Mouse (Mus musculus) spleen, postnatal 10 days (tissue): ENCODE measurements around the gene Atad2b.
"Not testable (repeated sequence)": the region's sequence is repeated elsewhere in the genome, so short reads cannot be mapped to it uniquely, and the experiment has no call there.

Source experiments
- DNase-seq, 2 experiments: peaks; one replicate each; pipeline ENCODE4 v3.0.0; 2021 to 2022; ENCODE audit warnings: low spot score in 2 of 2

Gene Atad2b

GRCm38 (mm10) chr12:4910496-4910895 is 6.7 kb upstream of the Atad2b start:
- not testable (repeated sequence) for DNase-seq

- no peak for DNase-seq
Observed at GRCm38 (mm10) chr12:4911716-4912115, 5.4 kb upstream of the Atad2b start.

DNA sequence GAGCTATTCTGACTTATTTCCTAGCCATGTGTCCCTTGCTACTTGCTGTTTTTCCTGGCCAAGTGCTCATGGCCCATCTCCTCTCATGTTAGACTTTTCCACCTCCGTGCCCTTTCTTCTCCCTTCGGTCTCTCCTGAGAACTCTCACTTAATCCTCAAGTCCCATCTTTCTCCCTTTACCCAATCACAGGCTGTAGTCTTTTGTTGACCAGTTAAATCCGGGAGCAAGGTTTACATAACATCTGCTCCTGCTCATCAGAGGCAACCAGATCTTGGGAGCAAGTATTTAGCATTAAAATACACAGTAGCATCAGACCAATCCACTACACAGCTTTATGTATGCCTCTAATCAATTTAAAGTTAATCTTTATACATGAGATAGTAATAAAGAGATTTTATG is 2.7 kb upstream of the Atad2b start:
- no peak for DNase-seq

DNA sequence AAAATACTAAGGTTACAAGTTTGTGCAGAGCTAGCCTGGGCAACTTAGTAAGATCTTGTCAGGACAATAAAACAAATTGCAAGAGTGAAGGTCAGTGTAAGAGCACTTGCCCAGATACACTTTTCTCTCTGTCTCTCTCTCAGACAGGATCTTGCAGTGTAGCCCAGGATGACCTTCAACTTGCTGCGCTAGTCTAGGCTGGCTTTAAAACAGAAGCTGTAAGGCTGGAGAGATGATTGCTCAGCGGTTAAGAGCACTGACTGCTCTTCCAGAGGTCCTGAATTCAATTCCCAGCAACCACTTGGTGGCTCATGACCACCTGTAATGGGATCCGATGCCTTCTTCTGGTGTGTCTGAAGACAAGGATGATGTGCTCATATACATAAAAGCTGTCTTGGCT is 2.2 kb upstream of the Atad2b start:
- no peak for DNase-seq

- DNase-seq: peak; percentile 70 to 85
Observed at GRCm38 (mm10) chr12:4917805-4918591, 845 bp downstream of the Atad2b start.

- DNase-seq: no peak
Observed at GRCm38 (mm10) chr12:4928197-4928596, 11.0 kb downstream of the Atad2b start.

GRCm38 (mm10) chr12:4930820-4931548 is 13.8 kb downstream of the Atad2b start:
- no peak for DNase-seq

GRCm38 (mm10) chr12:4952272-4952671 is 35.1 kb downstream of the Atad2b start:
- DNase-seq: no peak

- no peak for DNase-seq
Observed at GRCm38 (mm10) chr12:4953156-4953555, 36.0 kb downstream of the Atad2b start.

GRCm38 (mm10) chr12:4972939-4973338 is 55.8 kb downstream of the Atad2b start:
- peak; percentile 72 to 90 for DNase-seq

DNA sequence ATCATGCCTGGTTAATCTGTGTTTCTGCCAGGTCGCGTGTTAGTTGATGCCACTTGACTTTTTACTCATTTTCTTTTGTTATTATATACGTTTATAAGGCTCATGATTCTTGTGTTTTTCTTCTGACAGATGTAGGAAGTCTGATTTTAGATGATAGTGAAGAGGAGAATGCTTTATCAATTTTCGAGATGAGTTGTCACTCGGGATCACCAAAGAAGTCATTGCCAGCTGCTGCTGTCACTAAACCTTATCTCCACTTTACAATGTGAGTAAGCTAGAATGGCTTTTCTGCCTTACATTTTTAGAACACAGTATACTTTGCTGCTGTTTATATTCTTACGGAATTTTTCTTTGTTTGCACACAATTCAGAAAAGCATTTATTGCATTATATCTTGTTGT is 61.2 kb downstream of the Atad2b start:
- DNase-seq: no peak

GRCm38 (mm10) chr12:4996981-4997380 is 79.8 kb downstream of the Atad2b start:
- DNase-seq: no peak

DNA sequence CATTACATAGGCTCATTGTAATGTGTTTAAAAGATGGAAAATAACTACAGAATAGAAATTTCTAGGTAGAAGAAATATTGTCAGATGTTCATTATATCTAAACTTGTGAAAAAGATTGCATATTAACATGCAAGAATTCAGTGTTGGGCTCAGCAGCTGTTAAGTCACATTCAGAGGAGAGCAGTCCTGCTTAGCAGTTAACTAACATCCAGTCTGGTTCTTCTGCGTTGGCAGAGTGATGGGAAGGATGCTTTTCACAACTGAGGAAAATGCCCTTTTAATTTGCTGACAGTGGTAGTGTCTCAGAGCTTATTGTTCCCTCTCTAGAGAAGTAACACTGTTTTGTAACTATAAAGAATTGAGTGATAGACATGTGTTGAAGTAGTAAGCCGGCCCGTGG is 88.2 kb downstream of the Atad2b start:
- no peak for DNase-seq

DNA sequence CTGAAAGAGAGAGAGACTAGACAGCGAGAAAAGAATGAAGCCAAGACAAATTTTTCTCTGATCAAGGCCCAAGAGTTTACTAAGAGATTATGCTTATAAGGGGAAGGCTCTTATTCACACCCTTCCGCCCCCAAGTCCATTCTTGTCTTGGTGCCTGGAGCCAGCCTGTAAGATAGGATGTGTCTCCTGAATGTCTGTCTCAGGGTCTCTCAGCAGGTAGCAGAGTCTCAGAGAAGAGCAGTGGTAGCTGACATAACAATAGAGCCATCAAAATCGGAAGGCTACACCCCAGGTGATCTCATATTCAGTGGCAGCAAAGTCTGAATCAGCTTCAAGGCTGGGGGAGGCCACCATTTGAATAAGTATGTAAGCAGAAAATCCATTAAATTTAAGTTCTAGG is 88.6 kb downstream of the Atad2b start:
- not testable (repeated sequence) for DNase-seq

DNA sequence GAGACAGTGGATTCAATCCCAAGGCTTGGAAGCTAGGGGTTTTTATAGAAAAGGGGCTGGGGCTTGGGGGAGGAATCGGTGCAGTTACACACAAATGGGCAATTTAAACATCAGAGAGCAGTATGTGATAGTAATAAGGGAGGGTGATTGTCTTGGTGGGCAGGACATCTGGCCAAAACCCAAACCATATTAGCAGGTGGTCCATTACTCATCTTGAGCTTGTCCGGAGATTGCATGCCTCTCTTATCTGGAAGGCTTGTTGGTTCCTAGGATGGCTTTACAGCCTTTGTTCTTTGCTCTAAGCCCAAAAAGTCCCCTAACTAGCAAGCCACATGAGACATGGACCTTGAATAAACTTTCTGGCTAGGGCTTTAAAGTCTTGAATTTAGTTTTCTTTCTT is 91.5 kb downstream of the Atad2b start:
- not testable (repeated sequence) for DNase-seq

GRCm38 (mm10) chr12:5025226-5025861 is 108.2 kb downstream of the Atad2b start:
- DNase-seq: no peak

GRCm38 (mm10) chr12:5029035-5029434 is 111.9 kb downstream of the Atad2b start:
- DNase-seq: no peak

- no peak for DNase-seq
Observed at GRCm38 (mm10) chr12:5038008-5038407, 120.9 kb downstream of the Atad2b start.

DNA sequence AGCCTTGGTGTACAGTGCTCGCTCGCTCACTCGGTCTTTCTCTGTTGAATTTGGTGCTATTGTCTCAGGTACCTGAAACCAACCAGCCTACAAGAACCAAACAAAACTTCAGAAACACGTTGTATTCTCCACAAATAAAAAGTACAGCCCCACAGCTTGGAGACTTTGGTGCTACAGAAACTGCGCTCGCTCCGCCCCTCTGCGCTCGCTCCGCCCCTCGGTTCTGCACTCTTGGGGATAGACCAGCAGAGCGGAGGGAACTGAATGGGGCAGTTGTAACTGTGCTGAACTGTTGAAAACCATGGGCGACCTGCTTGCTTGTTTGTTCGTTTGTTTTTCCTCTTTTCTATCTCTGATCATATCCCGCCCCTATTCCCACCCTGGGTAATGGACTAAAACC is 127.0 kb downstream of the Atad2b start:
- no peak for DNase-seq

GRCm38 (mm10) chr12:5048104-5048503 is 131.0 kb downstream of the Atad2b start:
- no peak for DNase-seq

GRCm38 (mm10) chr12:5067590-5067989 is 150.4 kb downstream of the Atad2b start:
- DNase-seq: no peak

DNA sequence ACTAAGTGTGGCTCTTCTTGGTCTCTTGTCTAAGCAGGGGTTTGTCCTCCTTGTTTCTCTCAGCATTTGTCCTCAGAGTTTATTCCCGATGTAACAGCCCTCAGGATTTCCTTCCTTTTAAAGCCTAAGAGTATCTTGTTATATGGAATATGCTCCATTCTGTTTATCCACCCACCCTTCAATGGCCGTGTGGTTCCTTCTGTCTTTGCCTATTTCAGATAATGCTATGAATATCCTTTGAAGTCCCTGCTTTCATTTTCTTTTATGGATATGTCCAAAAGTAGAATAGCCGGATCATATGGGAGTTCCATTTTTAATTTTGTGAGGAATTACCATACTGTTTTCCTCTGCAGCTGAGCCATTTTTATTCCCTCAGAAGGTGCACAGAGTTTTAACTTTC is 153.0 kb downstream of the Atad2b start:
- DNase-seq: no peak

DNA sequence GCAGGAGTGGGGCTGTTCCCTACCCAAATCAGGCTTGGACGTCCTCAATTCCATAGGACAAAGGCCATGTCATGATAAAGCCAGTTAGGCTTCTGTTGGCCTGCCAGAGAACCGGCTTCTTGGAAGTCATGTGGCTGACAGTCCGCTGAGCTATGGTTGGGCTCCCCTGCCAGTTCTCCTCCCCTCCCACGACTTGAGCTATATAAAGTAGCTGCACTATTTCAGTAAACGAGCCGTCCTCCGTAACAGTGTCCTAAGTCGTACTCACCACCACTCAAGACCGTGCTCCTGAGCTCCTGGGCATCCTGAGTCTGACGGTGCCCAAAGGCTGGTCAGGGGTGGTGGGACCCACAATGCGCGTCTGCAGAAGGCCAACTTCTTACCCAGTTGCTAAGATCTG is 156.0 kb downstream of the Atad2b start:
- no peak for DNase-seq
